Mouse (Mus musculus) kidney, postnatal 14 days (tissue): Measurements from ENCODE around the gene Zfp292.

Source experiments
- DNase-seq: peaks from one replicate; pipeline ENCODE4 v3.0.0; 2022; ENCODE audit warnings: mixed read lengths

Zfp292 gene

GRCm38 (mm10) chr4:34881851-34882250 is 909 bp downstream of the Zfp292 start:
- no peak for DNase-seq

- no peak for DNase-seq
Observed at GRCm38 (mm10) chr4:34880921-34881650, 1.7 kb downstream of the Zfp292 start.

- DNase-seq, result no peak
Observed at GRCm38 (mm10) chr4:34874234-34874633, 8.5 kb downstream of the Zfp292 start.

GRCm38 (mm10) chr4:34872896-34873495 is 9.8 kb downstream of the Zfp292 start:
- peak; percentile 29 for DNase-seq

GRCm38 (mm10) chr4:34869813-34870212 is 12.9 kb downstream of the Zfp292 start:
- DNase-seq, result no peak

GRCm38 (mm10) chr4:34861438-34861837 is 21.3 kb downstream of the Zfp292 start:
- DNase-seq, result no peak

GRCm38 (mm10) chr4:34859416-34859815 is 23.3 kb downstream of the Zfp292 start:
- DNase-seq, result no peak

GRCm38 (mm10) chr4:34858903-34859302 is 23.9 kb downstream of the Zfp292 start:
- DNase-seq, result no peak

GRCm38 (mm10) chr4:34855966-34856365 is 26.8 kb downstream of the Zfp292 start:
- DNase-seq, result no peak

GRCm38 (mm10) chr4:34852051-34852450 is 30.7 kb downstream of the Zfp292 start:
- peak; percentile 41 for DNase-seq

- DNase-seq, result no peak
Observed at GRCm38 (mm10) chr4:34850156-34850555, 32.6 kb downstream of the Zfp292 start.

GRCm38 (mm10) chr4:34847679-34848309 is 35.0 kb downstream of the Zfp292 start:
- DNase-seq, result no peak

GRCm38 (mm10) chr4:34843839-34844238 is 38.9 kb downstream of the Zfp292 start:
- DNase-seq, result no peak

GRCm38 (mm10) chr4:34842826-34843225 is 39.9 kb downstream of the Zfp292 start:
- no peak for DNase-seq

- DNase-seq, result no peak
Observed at GRCm38 (mm10) chr4:34831496-34831895, 51.3 kb downstream of the Zfp292 start.

- DNase-seq, result no peak
Observed at GRCm38 (mm10) chr4:34829456-34829855, 53.3 kb downstream of the Zfp292 start.

- no peak for DNase-seq
Observed at GRCm38 (mm10) chr4:34823901-34824300, 58.9 kb downstream of the Zfp292 start.

- DNase-seq, result no peak
Observed at GRCm38 (mm10) chr4:34819904-34820303, 62.9 kb downstream of the Zfp292 start.

GRCm38 (mm10) chr4:34801166-34802034 is 81.4 kb downstream of the Zfp292 start:
- DNase-seq, result no peak

- DNase-seq, result no peak
Observed at GRCm38 (mm10) chr4:34798005-34798404, 84.8 kb downstream of the Zfp292 start.

- no peak for DNase-seq
Observed at GRCm38 (mm10) chr4:34797294-34797983, 85.3 kb downstream of the Zfp292 start.

GRCm38 (mm10) chr4:34796294-34796693 is 86.5 kb downstream of the Zfp292 start:
- DNase-seq, result no peak
